Mouse (Mus musculus) CD8-positive naive resting alpha-beta T cell, adult 2 months (primary cell): Measurements from ENCODE around the gene Sec31b.

ENCODE experiments used
- DNase-seq, 2 experiments: peaks; one replicate each; pipeline ENCODE4 v3.0.0; 2022; ENCODE audit warnings: low read depth in 2 of 2, low spot score in 2 of 2

Gene Sec31b

GRCm38 (mm10) chr19:44545321-44546041, at the start of gene Sec31b:
Gene Sec31b, minus strand, starts transcription at chr19:44545864.
- no peak for DNase-seq

DNA sequence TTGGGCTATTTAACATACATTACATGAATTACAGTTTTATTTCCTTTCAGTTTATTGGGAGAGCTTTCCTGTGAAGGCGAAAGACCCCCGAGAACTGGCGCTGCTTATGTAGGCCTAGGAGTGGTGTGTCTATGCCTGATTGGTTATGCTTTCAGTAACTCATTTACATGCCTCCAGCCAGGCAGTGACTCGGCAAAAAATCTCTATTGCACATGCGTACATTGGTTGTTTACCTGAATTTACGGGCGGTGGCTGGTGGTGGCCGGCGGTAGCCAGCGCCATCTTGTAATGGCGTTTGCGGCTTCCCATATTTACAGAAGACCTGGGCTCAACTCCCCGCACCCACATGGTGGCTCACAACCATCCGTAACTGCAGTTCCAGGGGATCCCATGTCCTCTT, 48.5 kb upstream of the Sec31b start:
- no peak for DNase-seq

DNA sequence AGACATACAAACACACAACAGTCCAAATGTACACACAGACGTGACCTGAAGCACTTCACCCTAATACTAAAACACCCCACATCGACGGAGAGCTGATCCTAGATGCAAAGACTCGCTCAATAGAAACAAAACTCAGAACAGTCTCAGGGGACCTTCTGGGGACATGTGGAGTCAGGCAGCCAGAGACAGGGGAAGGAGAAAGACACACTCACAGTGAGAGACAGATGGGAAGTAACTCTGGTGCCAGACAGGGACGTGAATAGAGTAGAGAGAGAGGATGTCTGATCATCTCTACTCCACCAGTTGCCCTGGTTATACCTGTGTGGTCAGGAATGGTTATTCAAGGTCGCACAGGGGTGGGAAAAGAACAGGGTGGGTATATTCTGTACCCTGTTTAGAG, 46.0 kb upstream of the Sec31b start:
- no peak for DNase-seq

DNA sequence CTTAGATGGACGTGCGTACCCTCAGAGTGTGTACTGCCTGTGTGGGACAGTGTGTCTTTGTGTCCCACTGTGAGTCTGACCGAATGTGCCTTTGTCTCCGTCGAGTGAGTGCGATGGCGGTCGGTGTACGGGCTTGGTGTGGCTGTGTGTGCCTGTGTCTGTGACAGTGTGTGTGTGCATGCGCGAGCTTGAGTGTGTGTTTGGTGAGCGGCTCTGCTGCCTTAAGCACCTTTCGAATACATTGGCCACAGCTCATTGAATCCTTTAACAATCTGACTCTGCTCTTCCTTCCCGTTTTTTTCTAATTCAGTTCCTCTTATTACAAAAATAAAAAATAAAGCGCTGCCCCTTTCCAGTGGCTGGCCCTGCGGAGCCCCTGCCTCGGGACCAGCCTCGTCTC, 45.3 kb upstream of the Sec31b start:
- no peak for DNase-seq

- DNase-seq = no peak
These were observed 44.0 kb upstream of the Sec31b start for GRCm38 (mm10) chr19:44589591-44590223.

GRCm38 (mm10) chr19:44588036-44588435, 42.4 kb upstream of the Sec31b start:
- no peak for DNase-seq

- DNase-seq = peak; percentile 84 to 91
These were observed 37.1 kb upstream of the Sec31b start for GRCm38 (mm10) chr19:44582638-44583309.

DNA sequence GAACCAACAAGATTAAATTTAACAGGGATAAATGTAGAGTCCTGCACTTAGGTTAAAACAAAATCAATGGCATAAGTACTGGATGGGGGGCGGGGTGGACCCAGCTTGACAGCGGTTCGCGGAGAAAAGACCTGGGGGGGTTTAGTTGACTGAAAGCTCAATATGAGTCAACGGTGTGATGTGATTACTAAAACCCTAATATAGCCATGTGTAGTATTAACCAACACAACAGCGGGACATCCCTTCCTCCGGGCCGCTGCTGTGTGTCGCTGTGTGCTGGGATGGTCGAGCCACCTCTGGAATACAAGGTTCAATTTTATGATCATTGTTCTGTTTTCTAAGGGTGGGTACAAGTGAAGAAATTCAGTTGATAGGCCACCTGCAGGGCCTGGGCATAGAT, 36.4 kb upstream of the Sec31b start:
- no peak for DNase-seq

DNA sequence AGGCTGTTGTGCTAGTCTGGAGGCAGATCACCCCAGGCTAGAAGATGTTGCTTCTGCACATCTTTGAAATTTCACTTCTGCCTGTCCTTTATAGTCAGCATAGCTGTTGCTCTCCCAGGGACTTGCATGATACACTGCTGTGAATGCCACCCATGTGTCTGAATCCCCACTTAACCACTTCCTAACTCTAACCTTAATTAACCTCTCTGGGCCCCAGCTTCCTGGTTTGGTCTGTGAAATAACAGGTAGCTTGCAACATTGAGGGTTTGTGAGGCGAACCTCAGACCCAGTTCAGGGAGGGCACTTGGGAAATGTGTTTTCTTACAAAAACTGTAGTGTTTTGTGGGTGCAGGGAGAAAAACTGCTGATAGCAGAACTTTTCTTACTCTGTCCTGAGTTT, 32.4 kb upstream of the Sec31b start:
- peak in 1 of 2 experiments; percentile 43 for DNase-seq

DNA sequence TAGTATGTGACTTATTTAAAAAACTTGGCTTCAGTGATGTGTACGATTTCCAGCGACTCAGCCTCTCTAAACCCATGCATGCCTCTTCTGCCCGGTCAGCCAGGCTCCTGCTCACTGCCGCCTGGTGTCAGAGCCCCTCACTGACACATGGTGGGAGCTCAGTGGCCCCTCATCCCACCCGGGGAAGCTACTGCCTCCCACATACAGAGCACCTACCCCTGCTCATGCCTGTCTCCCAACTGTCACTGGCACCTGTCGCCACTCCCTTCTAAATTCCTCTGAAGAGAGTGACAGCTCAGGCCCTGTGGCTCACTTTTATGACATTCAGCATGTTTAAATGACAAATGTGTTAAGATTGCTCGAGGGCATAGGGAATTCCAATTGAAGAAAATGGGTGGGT, 30.6 kb upstream of the Sec31b start:
- no peak for DNase-seq

DNA sequence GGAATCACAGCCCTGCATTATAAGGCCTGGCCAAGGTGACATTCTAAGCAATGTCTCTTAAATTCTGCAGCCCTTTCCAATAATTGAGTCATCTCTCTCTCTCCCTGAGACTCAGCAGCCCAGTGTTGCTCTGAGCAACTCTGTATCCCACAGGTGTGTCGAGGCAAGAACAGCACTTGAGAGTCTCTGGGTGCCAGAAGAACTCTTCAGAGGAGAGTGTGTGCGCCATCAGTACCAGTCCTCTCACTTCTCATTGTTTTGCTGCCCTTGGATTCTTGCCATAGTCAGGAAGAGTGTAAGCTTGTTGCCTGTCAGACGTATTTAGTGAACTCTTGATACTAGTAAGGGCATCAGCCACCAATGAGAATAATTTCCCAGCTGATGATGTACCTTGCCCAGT, 22.1 kb upstream of the Sec31b start:
- DNase-seq = no peak

DNA sequence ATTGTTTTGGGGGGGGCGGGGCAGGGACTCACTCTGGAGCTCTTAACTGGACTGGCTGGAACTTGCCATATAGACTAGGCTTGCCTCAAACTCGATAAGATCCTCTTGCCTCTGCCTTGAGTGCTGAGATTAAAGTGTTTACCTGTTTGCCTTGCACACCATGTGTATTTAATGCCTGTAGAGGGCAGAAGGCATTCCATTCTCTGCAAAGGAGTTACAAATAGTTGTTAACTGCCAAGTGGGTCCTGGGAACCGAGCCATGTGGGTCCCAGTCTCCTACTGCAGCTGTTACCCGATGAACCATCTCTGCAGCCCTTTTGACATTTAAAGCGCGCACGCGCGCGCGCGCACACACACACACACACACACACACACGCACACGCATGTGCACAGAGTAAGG, 18.3 kb upstream of the Sec31b start:
- DNase-seq = no peak

GRCm38 (mm10) chr19:44562652-44563206, 17.1 kb upstream of the Sec31b start, which contains the start of gene Hif1an:
Gene Hif1an, plus strand, starts transcription at chr19:44562850.
- peak; percentile 93 to 95 for DNase-seq

- DNase-seq = peak; percentile 89 to 95
These were observed 9.4 kb upstream of the Sec31b start, which contains the start of gene Ndufb8 for GRCm38 (mm10) chr19:44554861-44555590. Gene Ndufb8, minus strand, starts transcription at chr19:44555440.

GRCm38 (mm10) chr19:44554490-44554860, 8.8 kb upstream of the Sec31b start:
- DNase-seq = no peak

GRCm38 (mm10) chr19:44553286-44553685, 7.6 kb upstream of the Sec31b start:
- DNase-seq = no peak

DNA sequence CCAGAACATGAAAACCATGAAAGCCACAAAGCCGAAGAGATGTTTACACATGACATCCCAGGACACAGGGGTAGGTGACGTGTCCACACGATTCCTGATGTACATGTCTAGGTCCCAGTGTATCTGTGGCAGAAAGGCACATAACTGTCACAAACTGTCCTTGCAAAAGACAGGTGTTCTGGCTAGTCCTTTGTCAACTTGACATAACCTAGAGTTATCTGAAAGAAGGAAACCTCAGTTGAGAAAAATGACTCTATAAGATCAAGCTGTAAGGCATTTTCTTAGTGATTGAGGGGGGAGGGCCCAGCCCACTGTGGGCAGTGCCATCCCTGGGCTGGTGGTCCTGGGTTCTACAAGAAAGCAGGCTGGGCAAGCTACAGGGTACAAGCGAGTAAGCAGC, 7.1 kb upstream of the Sec31b start, which contains the start of gene Gm20538:
Gene Gm20538, minus strand, starts transcription at position 101 of the 400 bp plus-strand sequence.
- no peak for DNase-seq

- peak; percentile 31 to 56 for DNase-seq
These were observed 889 bp downstream of the Sec31b start for GRCm38 (mm10) chr19:44544775-44545174.

GRCm38 (mm10) chr19:44544372-44544771, 1.3 kb downstream of the Sec31b start:
- no peak for DNase-seq

GRCm38 (mm10) chr19:44542694-44543178, 2.9 kb downstream of the Sec31b start:
- no peak for DNase-seq

DNA sequence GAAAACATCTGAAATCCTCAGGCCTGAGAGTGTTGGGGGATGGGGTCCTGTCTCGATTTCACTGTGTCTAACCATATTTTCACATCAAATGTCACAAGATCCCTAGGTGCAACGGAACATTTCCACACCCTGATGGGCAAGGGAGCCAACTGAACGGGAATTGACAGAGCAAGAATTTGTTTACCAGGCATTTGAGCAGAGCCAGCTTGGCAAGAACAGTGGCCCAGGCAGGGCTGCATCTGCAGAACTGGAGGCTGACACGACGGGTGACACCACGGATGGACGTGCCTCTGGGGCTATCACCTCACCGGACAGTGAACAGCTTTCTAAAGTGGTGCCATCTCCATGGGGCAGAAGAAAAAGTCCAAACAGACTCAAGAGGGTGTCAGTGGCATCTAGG, 8.2 kb downstream of the Sec31b start:
- no peak for DNase-seq
